Mouse (Mus musculus) small intestine, adult 2 months (tissue): ENCODE data around the gene Glis3.
A peak's percentile ranks its signal among the peaks of the same experiment; 100 is the strongest.

Experiments
- CTCF ChIP-seq: fragments of 200-500 bp; IDR thresholded peaks from 2 replicates; pipeline ENCODE4 v1.5.1; 2012; ENCODE audit warnings: low read depth, mild to moderate bottlenecking, control low read depth, inconsistent platforms, low read length, moderate library complexity, mixed read lengths; ENCODE audit not compliant: insufficient replicate concordance, insufficient read length; ENCODE audit errors: extremely low read depth
- POLR2A ChIP-seq: fragments of 200-500 bp; IDR thresholded peaks from 2 replicates; pipeline ENCODE4 v1.6.1; 2012; ENCODE audit warnings: low read depth, mild to moderate bottlenecking, control low read depth, inconsistent platforms, low read length, moderate library complexity

DNA sequence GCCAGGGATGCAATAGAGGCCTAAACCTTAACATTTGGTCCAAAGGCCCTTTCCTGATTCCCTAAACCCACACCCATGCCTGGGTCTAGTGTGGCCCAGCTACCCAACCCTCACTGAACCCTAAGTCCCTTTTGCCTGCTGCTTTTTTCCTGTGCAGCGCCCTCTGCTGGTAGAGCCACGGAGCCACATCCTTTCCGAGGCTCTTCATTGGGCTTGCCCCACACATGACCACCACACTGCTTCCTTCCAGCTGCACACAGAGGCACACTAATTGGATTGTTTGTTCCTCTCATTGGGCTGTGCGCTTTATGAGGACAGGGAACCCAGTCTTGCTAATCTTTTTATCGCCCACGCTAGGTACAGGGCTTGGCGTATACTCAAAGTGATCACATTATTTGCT lies 314.0 kb downstream of the Glis3 start:
- TF ChIP-seq CTCF = peak; percentile 64; the same call in 1 of the 2 replicates
- TF ChIP-seq POLR2A = no peak
